Mouse (Mus musculus): ENCODE results near the gene Ccdc18. TPM values are rescaled to one million over a fixed set of nuclear protein-coding genes. Genes with fewer than 3 reads are reported as not detected.
"Not testable (repeated sequence)": the region's sequence is repeated elsewhere in the genome, so short reads cannot be mapped to it uniquely, and the experiment has no call there.

Gene Ccdc18
- total RNA-seq, 1 experiment from 2014 or later: 2.0 TPM

DNA sequence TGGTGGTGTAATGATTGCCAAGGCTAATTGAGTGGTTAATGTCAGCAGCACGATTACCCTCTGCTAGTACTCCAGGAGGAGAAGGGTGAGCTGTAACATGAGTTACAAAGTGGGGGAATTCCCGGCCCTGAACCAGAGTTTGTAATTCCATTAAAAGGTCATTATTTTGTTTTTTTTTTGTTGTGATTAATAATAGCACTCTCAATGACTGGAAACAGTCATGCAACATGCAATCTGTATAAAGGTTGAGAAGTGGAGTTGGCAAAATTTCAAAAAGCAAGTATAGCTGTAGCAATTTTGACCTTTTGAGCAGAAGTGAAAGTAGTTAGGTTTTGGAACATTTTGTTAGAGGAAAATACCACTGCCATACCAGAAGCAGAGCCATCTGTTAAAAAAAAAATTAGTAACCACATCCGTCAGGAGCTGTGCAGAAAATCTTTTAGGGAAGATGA is 113.7 kb downstream of the Ccdc18 start:
- no peak for ATAC-seq (ENCODE audit: extremely low read depth, insufficient number of reproducible peaks, low FRiP score, poor library complexity, severe bottlenecking)

DNA sequence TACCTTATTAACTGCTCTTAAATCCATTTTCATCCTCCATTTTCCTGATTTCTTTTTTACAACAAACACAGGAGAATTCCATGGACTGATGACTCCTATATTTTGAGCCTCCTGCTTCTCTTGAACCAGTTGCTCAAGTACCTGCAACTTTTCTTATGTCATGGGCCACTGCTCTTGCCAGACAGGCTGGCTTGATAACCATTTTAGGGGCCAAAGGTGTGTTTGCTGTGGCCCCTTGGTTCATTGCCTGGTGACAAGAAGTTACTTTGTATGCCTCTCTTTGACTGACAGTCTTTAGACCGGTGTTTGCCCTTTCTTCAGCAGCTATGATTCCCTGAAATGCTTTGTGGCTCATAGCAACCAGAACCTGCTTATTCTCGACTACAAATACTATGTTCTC is 117.4 kb downstream of the Ccdc18 start:
- ATAC-seq (ENCODE audit: extremely low read depth, insufficient number of reproducible peaks, low FRiP score, poor library complexity, severe bottlenecking): no peak

DNA sequence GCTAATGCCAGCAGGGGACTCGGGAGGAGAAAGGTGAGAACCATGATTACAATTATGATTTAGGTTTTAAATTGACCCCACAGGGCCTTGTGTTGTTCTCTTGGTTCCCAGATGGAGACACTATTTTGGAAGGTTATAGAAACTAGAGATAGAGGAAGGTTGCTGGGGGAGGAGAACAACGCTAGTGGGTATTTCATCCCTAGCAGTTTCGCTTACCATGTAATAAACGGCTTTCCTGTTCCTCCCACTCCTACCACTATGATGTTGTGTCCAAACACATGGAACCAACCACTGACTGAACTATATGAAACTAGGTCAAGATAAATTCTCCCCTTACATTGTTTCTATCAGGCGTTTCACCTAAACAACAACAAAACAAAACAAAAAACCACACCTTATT is 122.6 kb downstream of the Ccdc18 start:
- no peak for ATAC-seq (ENCODE audit: extremely low read depth, insufficient number of reproducible peaks, low FRiP score, poor library complexity, severe bottlenecking)

DNA sequence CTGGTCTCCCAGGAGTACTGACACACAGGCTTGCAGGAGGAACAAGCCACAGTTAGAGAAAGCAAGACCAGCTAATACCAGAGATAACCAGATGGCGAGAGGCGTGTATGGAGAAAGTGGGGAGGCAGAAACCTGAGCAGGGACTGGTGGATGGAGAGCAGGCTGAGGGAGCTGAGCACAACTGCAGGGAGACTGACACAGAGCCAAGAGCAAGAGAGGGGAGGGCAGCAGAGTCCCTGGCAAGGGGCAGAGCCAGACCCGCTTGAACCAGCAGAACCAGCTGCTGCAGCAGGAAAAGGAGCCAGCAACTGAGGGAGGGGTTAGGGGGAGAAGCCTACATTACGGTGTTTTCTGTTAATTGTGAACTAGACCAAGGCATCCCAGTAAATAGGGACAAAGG is 130.0 kb downstream of the Ccdc18 start:
- no peak for ATAC-seq (ENCODE audit: extremely low read depth, insufficient number of reproducible peaks, low FRiP score, poor library complexity, severe bottlenecking)

DNA sequence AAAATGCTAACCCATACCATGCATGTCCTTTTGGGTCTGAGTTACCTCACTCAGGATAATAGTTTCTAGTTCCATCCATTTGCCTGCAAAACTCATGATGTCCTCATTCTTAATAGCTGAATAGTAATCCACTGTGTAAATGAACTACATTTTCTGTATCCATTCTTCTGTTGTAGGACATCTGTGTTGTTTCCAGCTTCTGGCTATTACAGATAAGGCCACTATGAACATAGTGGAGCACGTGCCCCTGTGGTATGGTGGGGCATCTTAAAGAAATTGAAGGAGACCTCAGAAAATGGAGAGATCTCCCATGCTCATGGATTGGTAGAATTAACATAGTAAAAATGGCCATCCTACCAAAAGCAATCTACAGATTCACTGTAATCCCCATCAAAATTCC is 131.1 kb downstream of the Ccdc18 start:
- not testable (repeated sequence) for ATAC-seq (ENCODE audit: extremely low read depth, insufficient number of reproducible peaks, low FRiP score, poor library complexity, severe bottlenecking)

DNA sequence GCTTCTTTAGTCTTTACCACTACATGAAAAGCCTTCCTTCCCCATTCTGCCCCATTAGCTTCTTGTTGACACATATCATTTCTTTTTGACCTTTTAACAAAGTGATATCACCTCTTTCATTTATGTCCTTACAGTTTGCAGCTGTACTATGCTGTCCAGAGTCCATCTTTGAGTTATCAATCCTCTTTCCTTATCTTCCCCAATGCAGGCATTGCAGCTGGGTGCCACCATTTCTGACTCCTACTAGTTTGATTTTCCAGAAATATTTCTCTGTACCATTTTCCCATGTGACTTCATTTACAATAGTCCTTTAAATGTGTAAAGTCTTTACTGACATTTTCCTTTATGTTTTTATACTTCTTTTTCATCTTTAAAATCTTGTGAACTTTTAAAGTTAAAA is 134.3 kb downstream of the Ccdc18 start:
- no peak for ATAC-seq (ENCODE audit: extremely low read depth, insufficient number of reproducible peaks, low FRiP score, poor library complexity, severe bottlenecking)

DNA sequence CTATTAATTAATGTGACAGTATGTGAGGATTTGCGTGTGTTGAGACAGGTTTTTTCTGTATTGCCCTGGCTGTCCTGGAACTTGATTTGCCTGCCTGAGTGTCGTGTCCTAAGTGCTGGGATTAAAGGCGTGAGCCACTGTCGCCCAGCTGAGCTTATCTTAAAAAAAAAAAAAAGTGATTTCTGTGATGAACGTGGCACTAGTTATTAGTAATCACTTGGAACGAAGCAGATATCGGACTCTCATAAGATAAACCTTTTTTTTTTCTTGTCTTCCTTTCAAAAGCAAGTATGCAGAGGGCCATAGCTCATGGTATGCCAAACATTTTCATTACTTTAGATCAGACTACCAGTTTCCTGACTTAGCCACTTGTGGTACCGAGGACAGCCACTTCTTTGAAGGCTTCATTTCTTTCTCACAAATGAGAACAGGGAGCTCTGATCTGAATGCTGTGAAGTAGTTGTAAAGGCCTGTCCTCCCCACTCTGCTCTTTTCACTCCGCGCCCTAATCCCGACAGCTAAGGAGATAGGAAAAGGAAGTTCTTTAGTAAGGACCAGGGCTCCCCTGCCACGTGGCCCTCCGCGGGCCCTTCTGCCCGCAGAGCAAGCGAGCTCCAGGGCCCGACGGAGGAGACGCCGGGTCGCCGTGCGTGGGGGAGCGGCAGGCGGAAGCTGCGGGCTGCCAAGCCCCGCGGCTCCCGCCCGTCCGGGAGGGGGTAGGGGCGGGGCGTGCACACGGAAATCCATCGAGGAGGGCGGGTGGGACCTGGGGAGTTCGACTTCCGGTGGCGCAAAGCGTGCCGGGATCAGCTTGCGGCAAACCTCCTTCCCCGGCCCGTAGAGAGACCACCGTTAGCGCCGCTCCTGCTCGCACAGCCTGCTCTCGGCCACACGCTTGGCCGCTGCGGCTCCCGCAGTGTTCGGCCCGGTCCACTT is 135.7 kb downstream of the Ccdc18 start, which contains the start of gene Dr1:
Gene Dr1 (plus strand): TSS at position 771 of the 936 bp plus-strand sequence.
- peak; percentile 88 for ATAC-seq (ENCODE audit: extremely low read depth, insufficient number of reproducible peaks, low FRiP score, poor library complexity, severe bottlenecking)

DNA sequence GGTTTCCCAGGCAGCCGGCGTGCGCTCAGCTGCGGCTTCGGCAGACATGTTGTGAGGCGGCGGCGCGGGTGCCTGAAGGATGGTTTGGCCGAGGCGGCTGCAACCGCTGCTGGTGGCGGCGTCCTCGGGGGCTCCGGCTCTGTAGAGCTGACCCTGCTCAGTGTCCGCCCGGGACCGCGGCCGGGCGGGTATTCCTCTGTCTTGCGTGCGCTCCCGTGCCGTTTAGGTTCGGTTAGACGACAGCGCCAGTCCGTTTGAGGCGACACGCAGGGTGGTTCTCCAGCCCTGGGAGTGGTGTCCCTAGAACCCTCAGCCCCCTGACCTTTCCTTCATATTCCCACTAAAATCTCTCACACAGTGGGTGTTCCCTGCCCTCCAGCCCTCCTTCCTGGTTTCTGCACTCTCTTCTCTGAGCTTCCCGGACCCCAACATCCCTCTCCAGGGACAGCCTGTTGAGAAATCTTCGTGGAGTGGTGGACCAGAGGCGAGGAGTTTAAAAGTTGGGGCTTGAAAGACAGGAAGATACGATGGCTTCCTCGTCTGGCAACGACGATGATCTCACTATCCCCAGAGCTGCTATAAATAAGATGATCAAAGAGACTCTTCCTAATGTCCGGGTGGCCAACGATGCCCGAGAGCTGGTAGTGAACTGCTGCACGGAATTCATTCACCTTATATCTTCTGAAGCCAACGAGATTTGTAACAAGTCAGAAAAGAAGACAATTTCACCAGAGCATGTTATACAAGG is 136.6 kb downstream of the Ccdc18 start:
- ATAC-seq (ENCODE audit: extremely low read depth, insufficient number of reproducible peaks, low FRiP score, poor library complexity, severe bottlenecking): no peak

DNA sequence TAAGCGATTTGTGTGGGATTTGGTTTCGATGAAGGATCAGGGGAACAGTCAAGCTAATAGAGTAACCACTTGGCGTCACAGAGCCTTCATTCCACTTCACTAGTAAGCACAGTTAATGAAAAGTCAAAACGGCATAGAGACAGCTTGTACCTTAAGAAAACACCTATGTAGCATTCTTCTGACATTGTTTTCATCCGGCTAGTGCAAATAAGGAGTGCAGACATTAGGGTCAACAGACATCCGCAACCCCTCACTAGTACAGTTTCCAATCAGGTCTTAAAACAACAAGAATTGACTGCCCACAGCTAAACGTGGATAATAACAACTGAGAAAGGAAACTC is 137.1 kb downstream of the Ccdc18 start:
- ATAC-seq (ENCODE audit: extremely low read depth, insufficient number of reproducible peaks, low FRiP score, poor library complexity, severe bottlenecking): no peak

DNA sequence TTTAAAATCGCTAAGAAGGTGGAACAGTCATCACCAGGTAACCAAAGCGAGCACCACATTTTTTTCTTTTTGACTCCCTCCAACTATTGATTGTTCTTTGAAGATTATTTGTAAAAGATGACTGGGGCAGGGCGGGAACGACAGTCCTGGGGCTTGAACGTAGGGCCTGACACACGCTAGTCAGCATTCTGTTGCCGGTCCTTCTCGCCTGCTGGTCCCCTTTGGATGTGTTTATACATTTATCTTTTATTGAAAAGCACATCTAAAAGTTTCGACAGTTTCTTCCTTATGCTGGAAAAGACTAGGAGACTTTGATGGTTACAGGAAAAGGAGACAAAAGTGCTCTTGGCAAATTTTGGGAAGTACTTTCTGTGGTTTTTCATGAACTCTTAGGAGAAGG is 137.7 kb downstream of the Ccdc18 start:
- ATAC-seq (ENCODE audit: extremely low read depth, insufficient number of reproducible peaks, low FRiP score, poor library complexity, severe bottlenecking): no peak

DNA sequence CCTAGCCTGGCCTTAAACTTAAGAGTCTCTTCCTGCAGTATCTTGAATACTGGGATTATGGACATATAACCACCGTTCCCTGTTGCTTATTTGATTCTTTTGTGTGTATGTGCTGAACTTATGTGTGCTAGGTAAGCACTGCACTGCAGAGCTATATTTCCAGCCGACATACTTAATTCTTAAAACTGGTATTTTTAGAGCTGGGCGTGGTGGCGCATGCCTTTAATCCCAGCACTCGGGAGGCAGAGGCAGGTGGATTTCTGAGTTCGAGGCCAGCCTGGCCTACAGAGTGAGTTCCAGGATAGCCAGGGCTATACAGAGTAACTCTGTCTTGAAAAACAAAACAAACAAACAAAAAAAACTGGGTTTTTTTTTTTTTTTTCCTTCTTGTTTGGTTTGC is 138.7 kb downstream of the Ccdc18 start:
- ATAC-seq (ENCODE audit: extremely low read depth, insufficient number of reproducible peaks, low FRiP score, poor library complexity, severe bottlenecking): not testable (repeated sequence)

Other genes starting within 250 kb of the Ccdc18 start
- 399 and 518 TPM in 2 replicates for gene Rpl5, start 232.4 kb upstream of the Ccdc18 start, total RNA-seq (2017)
- 39.3 and 44.8 TPM in 2 replicates for gene Fam69a, start 145.8 kb upstream of the Ccdc18 start, total RNA-seq (2017)
- 72.9 and 85.4 TPM in 2 replicates for gene Mtf2, start 67.2 kb upstream of the Ccdc18 start, total RNA-seq (2017)
- 64.6 and 71.0 TPM in 2 replicates for gene Tmed5, start 255 bp upstream of the Ccdc18 start, total RNA-seq (2017)
- 41.3 and 42.4 TPM in 2 replicates for gene Dr1, start 136.0 kb downstream of the Ccdc18 start, total RNA-seq (2017)
- gene Pigg, start 179.7 kb downstream of the Ccdc18 start, total RNA-seq (2017): 4.8 and 5.2 TPM in 2 replicates
- not detected in 2 replicates for gene Gm42517, start 235.0 kb downstream of the Ccdc18 start, total RNA-seq (2017)

Data from neutrophil, adult 5-6 weeks (primary cell).